Mouse (Mus musculus) gastrocnemius, postnatal 25 days (tissue): ENCODE data around the gene S100a4. TPM values are rescaled to one million over a fixed set of nuclear protein-coding genes. Genes with fewer than 3 reads are reported as not detected.

Experiments
- DNase-seq: peaks from one replicate; pipeline ENCODE4 v3.0.0; 2022
- total RNA-seq, 2 experiments: library from RNA; stranded (reverse); gene quantifications; 1 replicate in 1 of 2; 2 replicates in 1 of 2; pipeline ENCODE4 v1.2.3; 2021

S100a4 gene
- total RNA-seq, 2 experiments from 2014 or later = 11.3 to 23.2 TPM

DNA sequence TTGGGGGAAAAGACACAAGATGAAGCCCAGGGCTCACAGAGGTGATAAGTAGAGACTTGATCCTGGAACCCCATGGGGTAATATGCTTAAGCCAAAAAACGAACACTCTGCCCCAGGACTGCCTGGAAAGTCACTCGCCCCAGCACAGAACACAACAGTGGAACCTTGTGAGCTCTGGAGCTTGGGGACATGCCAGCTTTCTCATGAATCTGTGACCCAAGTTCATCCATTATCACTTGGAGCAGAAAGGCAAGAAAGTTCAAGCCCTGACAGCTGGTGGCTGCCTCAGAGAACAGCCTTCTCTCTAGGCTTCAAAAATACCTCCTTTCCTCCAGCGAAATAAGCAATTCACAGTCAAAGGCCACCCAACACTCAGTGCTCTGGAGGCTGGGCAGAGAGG lies 4.2 kb upstream of the S100a4 start:
- DNase-seq = no peak

DNA sequence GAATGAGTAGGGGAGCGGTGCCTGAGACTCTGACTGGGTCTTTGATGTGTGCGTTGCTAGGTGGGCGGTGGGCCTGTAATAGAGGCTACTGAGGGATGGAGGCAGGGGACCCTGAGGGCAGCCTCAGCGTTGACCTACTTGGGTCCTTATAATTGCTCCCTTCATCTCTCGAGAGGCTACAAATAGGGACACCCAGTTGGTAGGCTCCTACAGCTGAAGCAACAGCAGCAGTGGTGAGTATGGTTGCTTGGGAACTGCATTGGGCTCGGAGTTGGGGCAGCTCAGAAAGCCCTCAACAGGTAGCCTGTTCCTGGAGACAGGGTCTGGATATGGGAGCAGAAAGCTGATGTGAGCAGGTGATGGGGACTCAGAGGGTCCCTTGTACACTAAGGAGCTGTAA lies 3.5 kb upstream of the S100a4 start:
- no peak for DNase-seq

DNA sequence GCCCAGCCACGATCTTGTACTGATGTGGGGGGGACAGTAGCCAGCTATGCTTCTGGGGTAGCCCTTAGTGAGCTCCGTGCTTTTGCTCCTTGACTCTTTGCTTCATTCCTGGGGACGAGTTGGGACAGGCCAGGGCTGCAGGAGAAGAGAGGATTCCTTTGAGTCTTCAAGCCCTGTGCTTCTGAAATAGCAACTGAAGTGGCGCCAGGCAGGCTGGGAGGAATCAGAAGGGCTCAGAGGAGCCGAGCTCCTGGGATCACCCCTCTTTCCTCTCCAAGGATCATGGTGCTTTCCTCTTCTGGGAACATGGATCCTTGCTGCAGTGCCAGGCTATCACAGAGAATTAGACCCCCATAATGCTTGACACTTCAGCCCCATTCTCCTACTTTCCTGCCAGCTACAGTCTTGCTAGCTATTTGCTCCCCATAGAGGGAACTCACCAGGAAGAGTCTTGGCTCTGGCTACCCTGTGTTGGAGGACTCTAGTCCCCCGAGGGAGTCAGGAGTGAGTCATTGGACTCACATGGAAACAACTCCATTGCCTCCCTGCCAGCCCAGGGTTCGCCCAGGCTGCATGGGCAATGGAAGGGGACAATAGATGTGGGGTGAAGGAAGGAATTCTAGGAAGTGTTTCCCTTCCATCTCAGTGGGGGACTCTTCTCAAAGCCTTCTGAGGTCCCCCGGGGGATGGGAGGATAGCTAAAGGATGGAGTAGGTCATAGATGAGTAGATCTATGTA lies 2.9 kb upstream of the S100a4 start:
- peak; percentile 57 for DNase-seq

DNA sequence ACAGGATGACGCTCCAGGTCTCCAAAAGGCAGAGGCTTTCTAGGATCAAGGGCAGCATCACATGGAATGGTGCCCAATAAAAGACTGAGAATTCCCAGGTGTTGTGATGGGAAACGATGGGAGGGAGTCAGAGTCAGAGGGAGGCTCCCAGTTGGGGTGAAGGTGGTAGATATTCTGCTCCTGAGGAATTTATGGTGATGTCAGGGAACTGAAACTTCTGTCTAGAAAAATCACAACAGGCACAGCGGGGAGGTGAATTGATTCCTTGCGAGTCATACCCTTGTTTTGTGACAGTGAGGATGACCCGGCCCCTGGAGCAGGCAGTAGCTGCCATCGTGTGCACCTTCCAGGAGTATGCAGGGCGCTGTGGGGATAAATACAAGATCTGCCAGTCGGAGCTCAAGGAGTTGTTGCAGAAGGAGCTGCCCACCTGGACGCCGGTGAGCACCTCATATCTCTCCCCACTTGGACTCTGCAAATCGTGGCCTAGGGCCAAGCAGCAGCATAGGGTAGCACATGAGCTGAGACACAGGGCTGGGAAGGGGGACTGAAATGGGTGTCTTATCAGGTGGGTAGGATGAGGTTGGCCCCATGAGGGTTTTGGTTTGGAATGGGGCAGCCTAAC lies 2.0 kb upstream of the S100a4 start, which contains the start of gene Gm42674:
Gene Gm42674 (plus strand): TSS at position 419 of the 625 bp plus-strand sequence.
- no peak for DNase-seq

DNA sequence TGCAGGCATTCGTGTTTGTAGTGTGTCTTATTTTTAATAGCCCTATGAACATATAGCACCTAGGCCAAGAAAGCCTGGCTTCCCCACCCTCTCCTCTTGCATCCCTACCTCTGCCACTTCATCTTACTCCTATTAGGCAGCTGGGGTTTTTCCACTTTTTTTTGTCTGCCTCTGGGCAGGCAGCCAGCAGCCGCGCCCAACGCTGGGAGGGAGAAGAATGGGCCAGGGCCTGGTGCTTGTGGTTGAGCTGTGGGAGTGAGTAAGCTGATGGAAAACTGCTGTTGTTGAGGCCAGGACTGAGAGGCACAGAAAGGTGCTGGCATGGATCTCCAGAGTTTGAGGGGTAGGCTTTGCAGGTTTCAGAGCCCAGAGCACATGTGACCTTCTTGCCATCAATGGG lies 845 bp downstream of the S100a4 start:
- peak; percentile 87 for DNase-seq

DNA sequence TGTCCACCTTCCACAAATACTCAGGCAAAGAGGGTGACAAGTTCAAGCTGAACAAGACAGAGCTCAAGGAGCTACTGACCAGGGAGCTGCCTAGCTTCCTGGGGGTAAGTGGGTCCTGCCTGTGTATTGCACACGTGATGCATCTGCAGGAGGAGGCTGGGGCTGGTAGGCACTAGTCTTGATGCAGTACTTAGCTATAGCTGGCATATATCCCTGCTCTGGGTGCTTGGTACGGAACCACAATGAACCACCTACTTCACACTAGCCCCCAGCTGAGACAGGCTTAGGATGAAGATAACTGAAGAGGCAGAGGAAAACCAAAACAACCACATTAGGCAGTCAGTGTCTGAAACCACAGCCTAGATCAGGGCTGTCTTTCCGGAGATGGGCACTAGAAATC lies 1.5 kb downstream of the S100a4 start:
- DNase-seq = no peak

DNA sequence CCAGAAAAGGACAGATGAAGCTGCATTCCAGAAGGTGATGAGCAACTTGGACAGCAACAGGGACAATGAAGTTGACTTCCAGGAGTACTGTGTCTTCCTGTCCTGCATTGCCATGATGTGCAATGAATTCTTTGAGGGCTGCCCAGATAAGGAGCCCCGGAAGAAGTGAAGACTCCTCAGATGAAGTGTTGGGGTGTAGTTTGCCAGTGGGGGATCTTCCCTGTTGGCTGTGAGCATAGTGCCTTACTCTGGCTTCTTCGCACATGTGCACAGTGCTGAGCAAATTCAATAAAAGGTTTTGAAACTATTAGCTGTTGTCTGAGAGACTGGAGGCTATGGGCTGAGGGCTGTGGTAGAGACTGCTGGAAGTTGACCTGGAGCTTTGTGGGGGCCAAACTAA lies 2.2 kb downstream of the S100a4 start:
- DNase-seq = no peak

DNA sequence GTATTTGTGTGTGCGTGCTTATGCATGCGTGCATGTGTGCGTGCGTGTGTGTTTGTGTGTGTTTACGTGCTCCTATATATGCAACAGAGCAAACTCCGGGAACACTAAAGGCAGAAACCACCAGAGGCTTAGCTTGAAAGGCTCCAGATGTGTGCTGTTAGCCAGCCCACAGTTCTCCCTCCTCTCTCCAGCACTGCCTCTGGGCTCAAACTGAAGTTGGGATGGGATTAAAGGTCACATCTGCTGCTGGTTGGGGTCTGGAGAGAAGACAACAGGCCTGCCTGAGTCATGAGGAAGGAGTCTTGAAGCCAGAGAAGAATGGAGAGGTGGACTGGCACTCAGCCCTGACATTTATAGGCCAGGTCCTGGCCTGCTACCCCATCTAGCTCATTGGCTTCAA lies 2.6 kb downstream of the S100a4 start:
- DNase-seq = peak; percentile 67

DNA sequence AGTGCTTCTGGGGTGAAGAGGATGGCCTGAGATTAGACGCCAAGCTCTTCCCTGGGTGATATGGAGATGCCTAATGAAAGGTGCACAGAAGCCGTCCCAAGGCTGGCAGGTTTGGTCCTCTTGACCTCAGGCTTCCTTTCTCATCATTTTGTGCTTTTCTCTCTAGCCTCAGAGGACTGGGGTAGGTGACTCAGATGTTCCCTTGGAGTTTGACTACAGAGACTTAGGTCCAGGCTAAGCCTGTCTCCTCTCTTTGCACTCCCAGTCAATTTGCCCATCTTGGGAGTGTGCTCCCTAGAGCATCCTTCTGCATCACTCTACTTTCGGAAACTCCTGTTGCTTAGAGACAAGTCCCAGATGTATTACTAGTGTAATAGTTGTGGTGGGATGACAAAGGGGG lies 3.8 kb downstream of the S100a4 start:
- DNase-seq = no peak

DNA sequence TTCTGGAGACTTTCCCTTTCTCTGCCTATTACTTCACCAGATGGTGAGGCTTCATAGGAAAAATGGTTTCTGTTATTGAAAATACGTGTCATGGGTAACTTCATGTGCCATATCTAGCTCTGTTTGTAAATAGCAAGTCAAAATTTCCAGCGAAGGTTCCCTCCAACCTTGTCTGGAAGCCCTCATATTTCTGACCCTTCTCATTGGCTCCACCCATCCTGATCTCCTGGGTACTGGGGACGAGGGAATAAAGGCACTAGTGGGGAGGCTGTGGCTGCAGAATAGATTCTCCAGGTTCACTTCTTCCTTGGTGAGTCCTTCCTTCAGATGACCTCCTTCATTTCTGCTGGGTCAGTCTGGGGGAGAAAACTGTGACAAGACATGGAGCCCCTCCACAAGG lies 4.7 kb downstream of the S100a4 start, which contains the start of gene S100a5:
Gene S100a5 (plus strand): TSS at position 301 of the 400 bp plus-strand sequence.
- DNase-seq = no peak

DNA sequence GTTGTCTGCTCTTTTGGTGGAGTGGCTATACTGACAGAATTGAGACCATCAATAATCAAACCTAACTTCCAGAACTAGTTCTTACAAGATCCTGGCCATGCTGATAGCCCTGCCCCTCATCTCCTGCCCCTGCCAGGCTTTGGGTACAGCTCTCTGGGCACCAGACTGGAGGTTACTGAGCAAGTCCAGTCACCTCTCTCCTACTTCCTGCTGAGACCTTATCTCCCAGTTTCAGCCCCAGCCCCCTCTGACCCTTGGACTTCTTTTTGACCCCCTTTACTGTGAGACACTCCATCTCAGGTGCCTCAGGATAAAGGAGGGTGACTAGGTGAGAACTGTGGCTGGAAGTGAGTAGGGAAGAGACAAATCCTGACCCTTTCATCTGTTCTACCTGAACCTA lies 5.5 kb downstream of the S100a4 start:
- DNase-seq = no peak

DNA sequence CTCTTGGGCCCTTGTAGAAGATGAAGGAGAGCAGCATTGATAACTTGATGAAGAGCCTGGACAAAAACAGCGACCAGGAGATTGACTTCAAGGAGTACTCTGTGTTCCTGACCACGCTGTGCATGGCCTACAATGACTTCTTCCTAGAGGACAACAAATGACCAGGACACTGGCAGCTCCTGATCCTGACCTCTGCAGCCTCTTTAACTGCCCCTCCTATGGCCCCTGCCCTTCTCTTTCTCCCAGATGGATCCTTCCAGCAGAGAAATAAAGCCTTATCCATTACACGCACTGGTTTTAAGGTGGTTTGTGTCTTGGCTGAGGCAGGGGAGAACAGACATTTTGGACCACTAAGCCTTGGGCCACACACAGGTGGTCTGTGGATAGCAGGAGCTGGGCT lies 7.9 kb downstream of the S100a4 start:
- no peak for DNase-seq

DNA sequence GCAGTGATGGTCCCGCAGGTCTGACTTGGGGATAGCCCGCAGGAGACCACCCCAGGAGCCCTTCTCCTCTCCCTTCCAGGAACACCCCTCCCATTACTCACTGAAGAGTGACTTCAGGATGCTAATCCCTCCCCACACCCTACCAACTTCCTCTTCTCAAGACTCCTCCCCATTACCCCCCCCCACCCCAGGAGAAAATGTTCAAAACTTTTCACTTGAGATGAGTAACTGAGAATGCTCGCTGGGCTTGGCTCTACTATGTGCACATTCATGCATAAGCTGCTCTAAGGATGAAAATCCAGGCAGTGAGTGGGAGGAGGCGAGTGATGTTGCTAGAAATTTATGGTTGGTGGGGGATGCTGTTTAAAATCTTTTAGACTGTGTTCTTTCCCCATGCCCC lies 8.5 kb downstream of the S100a4 start:
- no peak for DNase-seq

DNA sequence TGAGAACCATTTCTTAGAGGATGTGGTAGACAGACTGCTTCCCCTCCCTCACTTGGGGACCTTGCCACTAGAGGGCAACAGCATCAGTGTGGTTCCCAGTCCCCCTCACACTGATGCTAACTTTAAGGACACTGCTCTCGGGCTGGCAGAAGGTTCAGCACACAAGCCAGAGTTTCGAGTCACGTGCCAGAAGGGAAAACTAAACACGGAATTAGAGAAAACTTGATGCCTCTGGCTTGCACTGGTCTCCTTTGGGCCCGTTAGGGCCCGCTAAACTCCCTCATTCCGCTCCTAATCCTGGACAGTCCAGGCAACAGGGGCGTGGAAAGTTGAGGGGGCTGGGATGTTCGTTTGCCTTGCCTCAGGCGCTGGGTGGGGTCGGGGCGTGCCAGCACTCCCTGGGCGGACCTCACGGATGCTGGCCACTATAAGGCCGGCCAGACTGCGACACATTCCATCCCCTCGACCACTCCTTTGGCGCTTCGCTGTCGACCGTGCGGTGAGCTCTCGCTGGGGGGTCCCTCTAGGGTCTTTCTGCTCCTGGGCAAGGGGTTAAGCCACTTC lies 9.2 kb downstream of the S100a4 start, which contains the start of gene S100a6:
Gene S100a6 (plus strand): TSS at position 155 of the 564 bp plus-strand sequence.
- peak; percentile 82 for DNase-seq

DNA sequence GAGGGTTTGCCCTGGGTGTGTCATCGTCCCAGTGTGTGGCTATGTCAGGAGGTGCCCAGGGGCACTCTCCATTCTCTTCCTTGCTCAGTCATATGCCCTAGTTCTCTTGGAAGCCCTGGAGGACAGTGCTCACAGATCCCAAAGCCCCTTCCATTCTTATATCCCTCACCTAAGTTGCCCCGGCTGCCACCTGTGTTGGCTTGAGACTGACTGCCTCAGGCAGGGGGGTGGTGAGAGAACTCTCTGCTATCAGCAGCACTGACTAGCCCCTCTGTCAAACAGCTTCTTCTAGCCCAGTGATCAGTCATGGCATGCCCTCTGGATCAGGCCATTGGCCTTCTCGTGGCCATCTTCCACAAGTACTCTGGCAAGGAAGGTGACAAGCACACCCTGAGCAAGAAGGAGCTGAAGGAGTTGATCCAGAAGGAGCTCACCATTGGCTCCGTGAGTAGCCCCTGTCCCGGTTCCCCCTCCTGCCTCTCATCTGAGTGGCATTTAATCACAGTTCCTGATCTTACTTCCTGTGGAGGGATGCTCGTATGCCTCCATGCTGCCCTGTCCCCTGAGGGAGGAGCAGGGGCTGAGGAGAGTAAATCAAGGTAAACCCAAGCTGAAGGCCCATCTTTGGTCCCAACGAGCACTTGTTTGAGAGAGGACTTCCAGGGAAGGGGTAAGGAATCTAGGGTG lies 10.0 kb downstream of the S100a4 start:
- DNase-seq = no peak

DNA sequence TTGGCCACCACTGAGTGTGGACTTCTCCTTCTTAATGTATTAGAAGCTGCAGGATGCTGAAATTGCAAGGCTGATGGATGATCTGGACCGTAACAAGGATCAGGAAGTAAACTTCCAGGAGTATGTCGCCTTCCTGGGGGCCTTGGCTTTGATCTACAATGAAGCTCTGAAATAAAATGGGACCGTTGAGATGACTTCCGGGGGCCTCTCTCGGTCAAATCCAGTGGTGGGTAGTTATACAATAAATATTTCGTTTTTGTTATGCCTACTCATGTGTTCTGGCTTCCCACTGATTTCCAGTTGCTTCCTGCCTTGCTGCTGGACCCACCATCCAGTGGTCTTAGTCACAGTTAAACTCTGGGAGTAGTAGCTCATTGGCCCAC lies 10.6 kb downstream of the S100a4 start:
- no peak for DNase-seq

DNA sequence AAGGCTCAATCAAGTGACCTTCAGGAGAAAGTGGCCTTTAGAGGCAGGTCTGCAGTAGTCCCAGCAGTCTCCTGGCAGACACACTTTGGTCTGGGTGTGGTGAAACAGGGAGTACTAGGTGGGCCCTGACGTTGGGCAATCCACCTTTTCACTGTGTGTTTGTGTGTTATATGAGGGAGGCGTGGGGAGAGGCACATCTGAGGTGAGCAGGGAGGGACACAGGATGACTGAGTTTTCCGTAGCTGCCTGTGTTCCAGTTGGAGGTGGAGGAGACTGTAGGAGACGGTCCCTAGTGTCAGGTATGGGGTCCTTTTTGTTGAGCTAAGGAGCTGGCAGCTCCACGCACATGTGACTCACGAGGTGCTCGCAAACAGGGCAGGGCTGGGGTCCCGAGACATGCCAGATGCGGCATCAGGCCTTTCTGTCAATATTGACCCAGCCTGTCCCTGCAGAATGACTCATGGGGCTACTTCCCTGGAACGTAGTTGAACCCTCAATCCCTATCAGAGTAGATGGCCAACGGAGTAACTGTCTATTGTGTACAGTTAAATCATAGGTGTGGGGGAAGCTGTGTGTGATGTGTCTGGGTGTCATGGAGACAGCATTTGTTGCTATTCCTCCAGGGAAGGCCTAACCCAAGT lies 11.2 kb downstream of the S100a4 start:
- DNase-seq = no peak

DNA sequence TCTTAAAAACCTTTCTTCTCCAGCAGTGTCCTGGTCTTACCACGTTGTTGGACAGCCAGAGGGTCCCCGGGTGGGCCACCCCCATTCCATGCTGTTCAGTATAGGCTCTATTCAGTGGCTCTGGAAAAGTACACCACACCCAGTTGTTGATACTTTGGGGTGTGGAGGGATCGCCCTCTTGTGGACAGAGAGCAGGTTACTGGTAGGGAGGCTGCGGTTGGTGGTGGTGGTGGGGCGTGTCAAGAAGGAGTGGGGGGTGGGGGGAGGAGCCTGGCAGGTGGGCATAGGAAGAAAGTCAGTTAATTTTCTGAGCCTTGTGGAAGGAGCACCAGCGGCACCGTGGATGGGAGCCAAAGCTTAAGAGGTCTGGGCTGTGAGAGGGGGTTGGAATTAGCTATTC lies 11.8 kb downstream of the S100a4 start:
- peak; percentile 66 for DNase-seq

DNA sequence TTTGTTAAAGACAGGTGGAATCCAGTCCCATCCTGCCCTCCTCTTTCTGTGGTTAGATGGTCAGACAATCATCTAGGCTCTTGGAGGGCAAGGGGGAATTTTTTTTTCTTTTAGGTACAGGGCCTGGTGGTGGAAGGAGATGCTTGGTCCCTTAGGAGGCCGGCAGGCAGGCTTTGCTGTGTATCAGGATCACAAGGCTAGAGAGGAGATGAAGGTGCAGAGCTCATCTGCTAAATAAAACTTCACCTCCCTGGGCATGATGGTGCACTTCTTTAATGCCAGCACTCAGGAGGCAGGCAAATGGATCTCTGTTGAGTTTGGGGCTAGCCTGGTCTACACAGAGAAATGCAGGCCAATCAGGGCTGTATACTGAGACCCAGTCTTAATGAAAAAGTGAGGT lies 12.3 kb downstream of the S100a4 start:
- DNase-seq = no peak

DNA sequence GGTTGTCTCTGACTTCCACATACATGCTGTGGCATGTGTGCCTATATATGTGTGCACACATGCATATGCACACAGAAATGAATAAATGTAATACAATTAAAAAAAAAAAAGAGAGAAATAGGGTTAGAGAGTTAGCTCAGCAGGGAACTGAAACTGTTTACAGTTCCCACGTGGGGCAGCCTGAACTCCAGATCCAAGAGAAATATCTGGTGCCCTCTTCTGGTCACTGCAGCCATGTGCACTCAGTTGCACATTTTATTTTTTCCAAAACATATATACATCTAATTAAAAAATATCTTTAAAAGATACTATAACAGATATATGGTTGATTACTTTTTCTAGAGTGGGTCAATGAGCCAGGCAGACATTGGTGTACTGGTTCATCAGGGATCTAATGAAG lies 14.0 kb downstream of the S100a4 start:
- DNase-seq = no peak

DNA sequence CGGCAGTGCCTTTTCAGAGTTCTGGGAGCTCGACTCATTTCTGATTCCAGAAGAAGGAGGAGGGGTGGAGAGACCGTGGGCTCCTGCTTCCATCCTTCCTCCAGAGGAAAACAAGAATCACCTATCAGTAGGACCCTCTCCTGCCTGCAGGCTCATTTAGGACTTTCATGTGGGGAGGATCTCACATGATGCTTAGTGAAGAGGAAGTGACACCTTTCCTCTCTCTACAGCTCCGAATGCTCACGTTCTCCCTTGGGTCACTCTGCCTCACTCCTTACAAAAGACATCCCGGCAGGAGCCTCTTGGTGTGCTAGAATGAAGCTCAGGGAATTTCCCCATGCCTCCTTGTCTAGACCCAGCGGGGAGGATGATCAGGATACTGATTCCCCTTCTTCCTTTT lies 18.0 kb downstream of the S100a4 start:
- DNase-seq = no peak

DNA sequence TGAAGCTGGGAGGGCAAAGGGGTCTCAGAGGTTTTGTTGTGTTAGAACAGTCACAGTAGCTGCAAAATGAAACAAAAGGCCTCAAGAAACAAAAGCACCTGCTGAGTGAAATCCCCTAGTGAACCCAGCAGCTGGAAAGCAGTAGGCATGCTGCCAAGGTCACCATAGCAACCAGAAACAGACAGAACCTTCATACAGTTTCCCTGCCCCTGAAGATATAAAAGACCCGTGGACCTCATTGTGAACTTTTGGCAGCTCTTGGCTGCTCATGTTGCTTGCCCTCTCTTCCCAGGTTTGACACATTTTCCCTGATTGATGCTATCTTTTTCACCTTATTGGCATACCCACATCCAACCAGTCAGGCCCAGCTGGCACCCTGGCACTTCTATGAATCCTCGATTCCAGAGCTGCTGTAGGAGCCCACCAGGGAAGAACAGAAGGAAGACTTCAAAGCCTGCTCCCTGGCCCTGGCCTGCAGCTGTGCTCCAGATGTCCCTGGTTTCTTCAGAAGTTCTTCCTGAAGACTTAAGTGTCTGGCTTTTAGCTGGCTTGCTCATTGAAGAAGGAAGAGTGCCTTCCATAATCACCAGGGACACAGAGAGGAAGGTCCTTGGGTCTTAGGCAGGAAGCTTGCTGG lies 20.0 kb downstream of the S100a4 start:
- DNase-seq = no peak
